Mouse (Mus musculus) cerebellum, adult 18-20 months (tissue): ENCODE results near the gene Tada1.
A peak's percentile ranks its signal among the peaks of the same experiment; 100 is the strongest.

Experiments
- DNase-seq, 2 experiments: peaks; one replicate each; pipeline ENCODE4 v3.0.0; 2021

Tada1 gene

GRCm38 (mm10) chr1:166379013-166379629, at the start of gene Tada1:
Gene Tada1, plus strand, starts transcription at chr1:166379097.
- peak; percentile 90 to 95 for DNase-seq

- DNase-seq = no peak
Observed at GRCm38 (mm10) chr1:166330752-166331151, 48.1 kb upstream of the Tada1 start.

GRCm38 (mm10) chr1:166339110-166339509, 39.8 kb upstream of the Tada1 start:
- no peak for DNase-seq

GRCm38 (mm10) chr1:166342060-166342459, 36.8 kb upstream of the Tada1 start:
- DNase-seq = no peak

GRCm38 (mm10) chr1:166342539-166342938, 36.4 kb upstream of the Tada1 start:
- DNase-seq = no peak

- DNase-seq = no peak
Observed at GRCm38 (mm10) chr1:166343586-166343985, 35.3 kb upstream of the Tada1 start.

- DNase-seq = no peak
Observed at GRCm38 (mm10) chr1:166344300-166345077, 34.4 kb upstream of the Tada1 start.

- DNase-seq = no peak
Observed at GRCm38 (mm10) chr1:166345602-166346001, 33.3 kb upstream of the Tada1 start.

GRCm38 (mm10) chr1:166346906-166347305, 32.0 kb upstream of the Tada1 start:
- no peak for DNase-seq

GRCm38 (mm10) chr1:166349341-166349740, 29.6 kb upstream of the Tada1 start:
- DNase-seq = no peak

GRCm38 (mm10) chr1:166349751-166350150, 29.1 kb upstream of the Tada1 start:
- DNase-seq = no peak

GRCm38 (mm10) chr1:166360157-166360855, 18.6 kb upstream of the Tada1 start:
- peak; percentile 93 to 96 for DNase-seq

GRCm38 (mm10) chr1:166360896-166361295, 18.0 kb upstream of the Tada1 start:
- DNase-seq = peak; percentile 15 to 24

GRCm38 (mm10) chr1:166361842-166362241, 17.1 kb upstream of the Tada1 start:
- no peak for DNase-seq

GRCm38 (mm10) chr1:166362659-166363058, 16.2 kb upstream of the Tada1 start:
- DNase-seq = no peak

GRCm38 (mm10) chr1:166363122-166363521, 15.8 kb upstream of the Tada1 start:
- DNase-seq = no peak

GRCm38 (mm10) chr1:166377171-166377570, 1.7 kb upstream of the Tada1 start:
- peak in 1 of 2 experiments; percentile 1 for DNase-seq

GRCm38 (mm10) chr1:166378431-166379012, 375 bp upstream of the Tada1 start:
- DNase-seq = peak in 1 of 2 experiments; percentile 14

- DNase-seq = peak; percentile 63 to 67
Observed at GRCm38 (mm10) chr1:166379630-166380231, 834 bp downstream of the Tada1 start.

- DNase-seq = no peak
Observed at GRCm38 (mm10) chr1:166381336-166381735, 2.4 kb downstream of the Tada1 start.

GRCm38 (mm10) chr1:166381821-166382220, 2.9 kb downstream of the Tada1 start:
- peak in 1 of 2 experiments; percentile 5 for DNase-seq

GRCm38 (mm10) chr1:166382626-166383025, 3.7 kb downstream of the Tada1 start:
- DNase-seq = peak in 1 of 2 experiments; percentile 1

GRCm38 (mm10) chr1:166384614-166385013, 5.7 kb downstream of the Tada1 start:
- peak in 1 of 2 experiments; percentile 3 for DNase-seq
